Mouse (Mus musculus) urinary bladder, postnatal 25 days (tissue): ENCODE data around the gene Shcbp1.
"Not testable (repeated sequence)": the region's sequence is repeated elsewhere in the genome, so short reads cannot be mapped to it uniquely, and the experiment has no call there.

ENCODE experiments used
- DNase-seq: peaks from one replicate; pipeline ENCODE4 v3.0.0; 2022; ENCODE audit warnings: low spot score

Shcbp1 gene

DNA sequence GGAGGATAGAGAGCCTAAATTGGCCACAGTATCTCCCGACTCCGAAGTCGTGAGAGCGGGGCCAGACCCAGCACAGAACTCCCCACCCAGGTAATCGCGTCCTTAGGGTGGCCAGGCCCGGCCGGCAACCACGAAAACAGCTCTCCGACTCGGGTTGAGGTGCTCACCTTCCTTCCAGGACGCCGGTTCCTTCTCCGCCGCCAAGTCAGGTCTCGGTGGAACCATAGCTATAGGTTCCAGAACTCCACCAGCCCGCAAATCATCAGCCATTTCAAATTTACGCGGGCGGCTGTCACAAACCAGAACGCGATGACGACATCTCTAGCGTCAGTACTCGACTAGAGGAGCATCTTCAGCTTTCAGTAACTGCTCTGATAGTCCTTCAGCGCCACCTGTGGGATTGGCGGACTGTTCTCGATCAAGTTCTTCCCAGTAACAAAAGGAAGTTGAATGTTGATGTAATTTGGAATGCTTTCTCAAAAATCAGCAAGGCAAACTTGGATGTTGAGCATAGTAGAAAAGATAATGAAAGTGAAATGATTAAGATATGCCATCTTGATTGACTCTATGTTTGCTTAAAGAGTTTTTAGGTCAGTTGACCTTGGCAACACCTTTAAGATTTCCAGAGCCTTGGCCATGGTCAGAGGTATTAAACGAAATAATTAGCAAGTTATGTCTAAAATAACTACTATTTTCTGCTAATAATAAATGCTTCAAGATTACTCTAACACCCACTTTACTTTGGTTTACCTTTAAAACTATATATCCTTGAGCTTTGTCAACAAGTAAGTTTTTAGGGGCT, at the start of gene Shcbp1:
TSS of gene Shcbp1 (minus strand) at position 314 of the 802 bp plus-strand sequence.
- peak; percentile 87 for DNase-seq

GRCm38 (mm10) chr8:4808831-4809230, 29.5 kb upstream of the Shcbp1 start:
- DNase-seq = no peak

DNA sequence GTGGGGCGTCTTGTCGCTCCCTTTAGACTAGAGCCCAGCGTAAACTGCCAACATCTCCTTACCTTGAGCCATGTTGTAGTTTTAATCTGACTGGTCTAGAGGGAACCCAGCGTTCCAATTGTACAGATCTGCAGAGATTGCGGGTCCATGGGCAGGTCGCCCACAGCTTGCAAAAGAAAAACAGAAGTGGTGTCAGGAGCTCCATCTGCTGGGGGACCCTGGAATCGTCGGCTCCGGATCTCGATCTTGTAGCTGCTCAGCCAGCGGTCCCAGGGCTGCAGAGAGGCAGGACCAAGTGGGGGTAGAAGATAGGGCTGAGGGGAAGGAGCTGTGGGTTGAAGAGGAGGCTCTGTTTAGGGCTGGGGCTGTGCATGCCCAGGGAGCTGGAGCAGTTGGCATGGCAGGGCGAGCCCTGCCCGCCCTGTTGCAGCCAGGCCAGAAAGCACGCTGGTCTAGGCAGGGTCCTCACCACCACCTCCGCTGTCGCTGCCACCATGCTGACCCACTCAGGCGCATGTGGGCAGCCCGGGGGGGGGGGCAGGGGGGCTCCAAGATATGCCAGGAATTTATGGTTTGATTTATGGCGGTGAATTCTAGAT, 21.3 kb upstream of the Shcbp1 start:
- peak; percentile 12 for DNase-seq

- DNase-seq = no peak
These were observed 1.1 kb downstream of the Shcbp1 start for GRCm38 (mm10) chr8:4778266-4778665.

- no peak for DNase-seq
These were observed 14.6 kb downstream of the Shcbp1 start for GRCm38 (mm10) chr8:4764751-4765150.

- DNase-seq = no peak
These were observed 26.3 kb downstream of the Shcbp1 start for GRCm38 (mm10) chr8:4753048-4753447.

GRCm38 (mm10) chr8:4730942-4731341, 48.4 kb downstream of the Shcbp1 start:
- no peak for DNase-seq

- no peak for DNase-seq
These were observed 63.8 kb downstream of the Shcbp1 start for GRCm38 (mm10) chr8:4715546-4715945.

DNA sequence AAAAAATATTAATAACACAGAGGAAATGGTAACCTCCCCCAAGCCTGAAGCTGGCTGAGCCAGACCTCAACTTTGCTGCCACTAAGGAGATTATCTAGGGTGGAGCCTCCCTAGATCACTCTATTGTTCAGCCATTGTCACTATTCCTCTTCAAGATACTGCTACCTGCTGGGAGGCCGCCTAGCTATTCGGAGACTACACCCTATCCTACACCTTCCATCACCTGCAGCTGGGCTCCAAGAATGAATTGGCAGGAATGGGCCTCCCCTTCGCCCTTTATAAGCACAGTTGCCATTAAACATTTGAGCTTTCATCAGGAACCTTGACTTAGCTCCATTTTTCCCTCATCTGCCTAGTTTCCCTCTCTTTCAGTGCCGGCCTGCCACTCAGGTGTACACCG, 71.0 kb downstream of the Shcbp1 start:
- not testable (repeated sequence) for DNase-seq

DNA sequence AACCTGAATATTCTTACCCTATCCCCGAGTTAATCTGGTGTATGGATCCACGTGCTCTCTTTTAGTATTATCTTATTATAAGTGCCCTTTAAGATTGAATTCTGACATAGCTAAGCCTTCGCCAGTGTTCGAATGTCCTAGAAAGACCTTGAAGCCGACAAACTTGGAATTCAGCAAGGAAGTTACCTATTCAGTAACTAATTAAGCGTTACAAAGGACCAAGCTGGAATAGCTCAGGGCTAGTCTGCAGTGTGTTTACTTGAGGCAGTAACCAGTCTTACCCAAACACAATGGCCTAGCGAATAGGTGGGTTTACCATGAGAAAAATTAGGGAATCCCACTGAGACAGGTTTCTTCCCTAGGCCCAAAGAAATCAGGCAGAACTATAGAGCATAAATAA, 71.5 kb downstream of the Shcbp1 start:
- not testable (repeated sequence) for DNase-seq

DNA sequence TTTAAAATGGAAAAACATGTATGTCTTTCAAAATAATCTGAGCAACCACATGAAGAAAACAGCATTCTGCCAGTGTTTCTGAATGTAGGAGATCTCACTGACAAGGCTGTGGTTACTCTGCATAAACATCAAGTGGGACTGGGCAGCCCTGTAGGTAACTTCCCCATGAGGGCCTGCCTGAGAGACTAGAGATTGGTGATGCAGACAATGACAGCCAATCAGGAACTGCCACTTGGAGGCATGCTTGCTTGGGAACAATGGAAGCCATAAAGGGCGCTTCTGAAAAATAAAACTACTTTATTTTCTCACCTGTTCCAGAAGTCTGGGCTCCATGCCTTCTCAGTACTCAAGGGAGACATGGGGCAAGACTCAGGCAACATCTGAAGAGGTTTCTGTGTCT, 87.7 kb downstream of the Shcbp1 start:
- DNase-seq = no peak
